Mouse (Mus musculus): Measurements from ENCODE around the gene Rasl12.

DNA sequence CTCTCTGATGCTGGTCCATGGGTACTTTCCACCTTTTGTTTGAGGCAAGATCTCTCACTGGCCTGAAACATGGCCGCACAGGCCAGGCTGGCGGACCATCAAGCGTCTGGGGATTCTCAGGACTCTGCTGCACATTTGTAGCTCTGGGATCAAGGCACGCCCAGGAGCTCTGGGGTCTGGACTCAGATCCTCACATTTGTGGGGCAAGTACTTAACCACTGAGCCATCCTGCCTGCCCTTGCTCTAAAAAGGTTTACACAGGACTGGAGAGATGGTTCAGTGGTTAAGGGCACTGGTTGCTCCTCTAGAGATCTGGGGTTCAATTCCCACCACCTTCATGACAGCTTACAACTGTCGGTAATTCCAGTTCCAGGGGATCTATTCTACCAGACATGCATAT, 32.6 kb downstream of the Rasl12 start:
- no peak for TF ChIP-seq CTCF (IDR thresholded peaks at IDR 0.05; ENCODE audit: low read depth)
- TF ChIP-seq EP300 (IDR thresholded peaks at IDR 0.05; ENCODE audit: low read depth): no peak
